Comparison of ENCODE assay signal across 23 mouse cellular contexts in the genomic region with DNA sequence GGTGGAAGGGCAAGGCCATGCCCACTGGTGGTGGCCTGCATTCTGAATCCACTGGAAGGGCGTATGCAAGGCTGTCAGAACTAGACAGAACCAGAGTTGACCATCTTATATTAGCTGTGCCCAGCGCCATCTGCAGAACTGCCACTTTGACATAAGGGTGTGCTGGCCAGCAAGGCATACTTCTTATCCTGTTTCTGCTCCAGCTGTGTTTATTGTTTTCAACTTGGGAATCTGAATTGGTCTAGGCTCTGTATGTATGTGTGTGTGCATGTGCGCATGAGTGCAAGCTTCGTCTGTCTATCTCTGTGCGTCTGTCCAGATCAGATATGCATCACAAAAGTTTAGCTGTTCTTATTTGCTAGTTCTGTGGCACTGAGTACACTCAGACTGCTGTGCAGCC. TPM values are rescaled to one million over a fixed set of nuclear protein-coding genes. Genes with fewer than 3 reads are reported as not detected.
DNase-seq lines count a peak whose midpoint lies in the region; ATAC-seq and TF ChIP-seq lines count a peak whose summit lies in the region.
"Had no signal": no experiment of that assay in that cellular context is flagged by ENCODE, and none has a peak within 500 bp of the region (broad histone marks: within the 10 kb centered on the region; RNA-seq: fewer than 3 reads in every experiment).

No protein-coding gene starts in this region.

- ATAC-seq in lung, embryonic 16.5 days (ENCODE audit: low read depth): peak; percentile 39; the same call in 1 of the 2 replicates
- ATAC-seq: CD4-positive, CD25-positive, alpha-beta regulatory T cell, adult 4 months; forebrain, embryonic 13.5 days; forebrain, embryonic 16.5 days had no signal

- no peaks in the 10 kb centered on the region for H3K36me3 ChIP-seq in lung, embryonic 16.5 days (ENCODE audit: control insufficient read depth, insufficient read depth, low read length)
- H3K36me3 ChIP-seq: heart, embryonic 13.5 days had no signal

- no peaks in the 10 kb centered on the region for H3K27me3 ChIP-seq in lung, embryonic 16.5 days (ENCODE audit: control insufficient read depth, insufficient read depth, low read depth, low read length)
- H3K27me3 ChIP-seq: forebrain, embryonic 13.5 days; heart, embryonic 13.5 days had no signal

- TF ChIP-seq POLR2A in olfactory bulb, adult 2 months (IDR thresholded peaks at IDR 0.05; ENCODE audit: insufficient read depth, low read depth, low read length): no peak

- no peak overlapping the region for H3K4me2 ChIP-seq in lung, embryonic 16.5 days (ENCODE audit: low read depth, low read length)
- H3K4me2 ChIP-seq: forebrain, embryonic 13.5 days; heart, embryonic 13.5 days; hindbrain, embryonic 14.5 days had no signal

- no peak for TF ChIP-seq CTCF in layer of hippocampus, adult 2 months (conservative IDR thresholded peaks at IDR 0.05)
- TF ChIP-seq CTCF in olfactory bulb, adult 2 months (IDR thresholded peaks at IDR 0.05; ENCODE audit: insufficient read depth, low read depth, low read length): no peak

- 44% methylated on average over 5 of the region's 5 CpGs for WGBS in lung, embryonic 16.5 days
- WGBS in olfactory bulb, adult 2 months: 69% methylated on average over 5 of the region's 5 CpGs

- no peak overlapping the region for H3K9ac ChIP-seq in lung, embryonic 16.5 days (ENCODE audit: low read length)
- H3K9ac ChIP-seq: forebrain, embryonic 13.5 days; heart, embryonic 13.5 days; hindbrain, embryonic 14.5 days had no signal

- H3K4me3 ChIP-seq in layer of hippocampus, adult 2 months: no peak overlapping the region
- H3K4me3 ChIP-seq in lung, embryonic 16.5 days (ENCODE audit: low read length): no peak overlapping the region
- H3K4me3 ChIP-seq in olfactory bulb, adult 2 months (ENCODE audit: insufficient read depth, low read depth, low read length): no peak overlapping the region
- H3K4me3 ChIP-seq: forebrain, embryonic 10.5 days; forebrain, embryonic 13.5 days; heart, adult 2 months; heart, embryonic 10.5 days; heart, embryonic 13.5 days had no signal

- DNase-seq in layer of hippocampus, adult 2 months (ENCODE audit: low spot score in 2 of 2): no peak
- DNase-seq in layer of hippocampus, adult 9-10 months (ENCODE audit: low spot score): no peak
- DNase-seq in lung, postnatal 36 days: no peak
- no peak for DNase-seq in kidney, adult 8-10 months
- DNase-seq: adrenal gland, adult 2 months; adrenal gland, postnatal 14 days; cerebellum, adult 11 months; cerebellum, adult 8-10 months; cerebellum, postnatal 14 days; gastrocnemius, postnatal 10 days; gastrocnemius, postnatal 36 days; heart, adult 2 months; heart, postnatal 14 days; heart, postnatal 4 days had no signal

- H3K4me1 ChIP-seq in lung, embryonic 16.5 days (replicated peaks; ENCODE audit: control insufficient read depth, insufficient read depth, low read length): peaks cover 42% of the 10 kb centered on the region
- peaks cover 16% of the 10 kb centered on the region for H3K4me1 ChIP-seq in olfactory bulb, adult 2 months (ENCODE audit: control insufficient read depth, insufficient read depth, low read length)

- no peaks in the 10 kb centered on the region for H3K9me3 ChIP-seq in lung, embryonic 16.5 days (ENCODE audit: control insufficient read depth, low read length)
- H3K9me3 ChIP-seq: forebrain, embryonic 10.5 days; forebrain, embryonic 13.5 days; heart, embryonic 10.5 days; heart, embryonic 13.5 days had no signal

- H3K27ac ChIP-seq in layer of hippocampus, adult 2 months: peak overlapping the region; percentile 94
- peak overlapping the region; percentile 56 for H3K27ac ChIP-seq in lung, embryonic 16.5 days (ENCODE audit: low read length)
- H3K27ac ChIP-seq in olfactory bulb, adult 2 months (ENCODE audit: insufficient read depth, low read depth, low read length): peak overlapping the region; percentile 21; the same call in 1 of the 2 replicates
- H3K27ac ChIP-seq: forebrain, embryonic 10.5 days; forebrain, embryonic 13.5 days; heart, adult 2 months; heart, embryonic 10.5 days; heart, embryonic 13.5 days; hindbrain, embryonic 14.5 days had no signal

RNA-seq across cellular contexts. Expression of a gene that starts 58.1 kb away (rescaled TPM):
- total RNA-seq in layer of hippocampus, adult 2 months (2021): 100 to 1,000 TPM; 288 to 302 TPM
- 52.9 and 59.0 TPM in 2 replicates for polyA plus RNA-seq in lung, embryonic 16.5 days (2015; fragmentation: Nextera tagmentation; extraction: Ambion mirVana)
- polyA plus RNA-seq in olfactory bulb, adult 2 months (2012; ENCODE audit: insufficient read depth, insufficient read length, low replicate concordance, missing spikeins): 111 TPM in 1 of 2 replicates, not detected in the other

Comparison
In these comparisons a context has a peak if more than half of its experiments do, and no peak if none do; other contexts are left out.
1. H3K27ac ChIP-seq: peak in every context shown above with its lines; median percentile 94 in layer of hippocampus, adult 2 months; 56 in lung, embryonic 16.5 days; 21 in olfactory bulb, adult 2 months.